In genomic region chr6:142692085-142692484, GRCm38 (mm10) we compare ENCODE assay signal across 26 mouse cellular contexts. TPM values are rescaled to one million over a fixed set of nuclear protein-coding genes. Genes with fewer than 3 reads are reported as not detected.
DNase-seq lines count a peak whose midpoint lies in the region; ATAC-seq and TF ChIP-seq lines count a peak whose summit lies in the region.
"Had no signal": no experiment of that assay in that cellular context is flagged by ENCODE, and none has a peak within 500 bp of the region (broad histone marks: within the 10 kb centered on the region; RNA-seq: fewer than 3 reads in every experiment).

No protein-coding gene starts in this region.

- H3K4me1 ChIP-seq in heart, postnatal 0 days (ENCODE audit: control insufficient read depth, insufficient read depth) = no peaks in the 10 kb centered on the region
- peaks cover 4% of the 10 kb centered on the region; the same call in 1 of the 2 replicates for H3K4me1 ChIP-seq in kidney, adult 2 months (ENCODE audit: control insufficient read depth, insufficient read depth, low read length)
- H3K4me1 ChIP-seq in kidney, embryonic 14.5 days (ENCODE audit: control insufficient read depth, insufficient read depth, low read length) = no peaks in the 10 kb centered on the region
- H3K4me1 ChIP-seq in kidney, embryonic 16.5 days (ENCODE audit: insufficient read depth, low read length) = no peaks in the 10 kb centered on the region
- no peaks in the 10 kb centered on the region for H3K4me1 ChIP-seq in forebrain, embryonic 15.5 days
- H3K4me1 ChIP-seq: embryonic facial prominence, embryonic 12.5 days; embryonic facial prominence, embryonic 15.5 days; hindbrain, embryonic 10.5 days; hindbrain, embryonic 13.5 days had no signal

- no peak overlapping the region for H3K4me3 ChIP-seq in heart, postnatal 0 days (ENCODE audit: low read depth, low read length)
- no peak overlapping the region for H3K4me3 ChIP-seq in kidney, adult 2 months (ENCODE audit: insufficient read depth, low read depth, low read length)
- H3K4me3 ChIP-seq in kidney, embryonic 14.5 days (ENCODE audit: low read length) = no peak overlapping the region
- H3K4me3 ChIP-seq in kidney, embryonic 16.5 days (ENCODE audit: low read length) = no peak overlapping the region
- H3K4me3 ChIP-seq in forebrain, embryonic 15.5 days = no peak overlapping the region
- no peak overlapping the region for H3K4me3 ChIP-seq in layer of hippocampus, adult 2 months
- H3K4me3 ChIP-seq: embryonic facial prominence, embryonic 12.5 days; embryonic facial prominence, embryonic 15.5 days; heart, embryonic 13.5 days; hindbrain, embryonic 10.5 days; hindbrain, embryonic 13.5 days had no signal

- H3K9ac ChIP-seq in heart, postnatal 0 days (replicated peaks; ENCODE audit: low read depth, low read length) = no peak overlapping the region
- no peak overlapping the region for H3K9ac ChIP-seq in kidney, embryonic 14.5 days (ENCODE audit: low read depth, low read length)
- H3K9ac ChIP-seq in kidney, embryonic 16.5 days (replicated peaks; ENCODE audit: low read length) = no peak overlapping the region
- no peak overlapping the region for H3K9ac ChIP-seq in forebrain, embryonic 15.5 days (replicated peaks)
- H3K9ac ChIP-seq: embryonic facial prominence, embryonic 12.5 days; embryonic facial prominence, embryonic 15.5 days; heart, embryonic 13.5 days; hindbrain, embryonic 13.5 days had no signal

- H3K36me3 ChIP-seq in heart, postnatal 0 days (replicated peaks; ENCODE audit: control insufficient read depth, insufficient read depth, low read length) = peaks cover 62% of the 10 kb centered on the region
- no peaks in the 10 kb centered on the region for H3K36me3 ChIP-seq in kidney, adult 2 months (ENCODE audit: control insufficient read depth, insufficient read depth, low read length)
- no peaks in the 10 kb centered on the region for H3K36me3 ChIP-seq in kidney, embryonic 14.5 days (ENCODE audit: control insufficient read depth, insufficient read depth, low read length)
- no peaks in the 10 kb centered on the region for H3K36me3 ChIP-seq in kidney, embryonic 16.5 days (ENCODE audit: insufficient read depth, low read length)
- H3K36me3 ChIP-seq in forebrain, embryonic 15.5 days = no peaks in the 10 kb centered on the region
- H3K36me3 ChIP-seq: embryonic facial prominence, embryonic 12.5 days; embryonic facial prominence, embryonic 15.5 days; hindbrain, embryonic 10.5 days; hindbrain, embryonic 13.5 days had no signal

- no peak for TF ChIP-seq POLR2A in kidney, adult 2 months (IDR thresholded peaks at IDR 0.05; ENCODE audit: low read depth, low read length)

- WGBS in heart, postnatal 0 days = 75% methylated on average over 5 of the region's 5 CpGs
- WGBS in kidney, adult 2 months = 51% methylated on average over 5 of the region's 5 CpGs
- WGBS in kidney, embryonic 14.5 days = 51% methylated on average over 5 of the region's 5 CpGs
- 61% methylated on average over 5 of the region's 5 CpGs for WGBS in kidney, embryonic 16.5 days
- 79% methylated on average over 5 of the region's 5 CpGs for WGBS in forebrain, embryonic 15.5 days

- no peak for TF ChIP-seq EP300 in heart, postnatal 0 days (IDR thresholded peaks at IDR 0.05; ENCODE audit: low read depth)

- no peaks in the 10 kb centered on the region for H3K27me3 ChIP-seq in heart, postnatal 0 days (ENCODE audit: control insufficient read depth, insufficient read depth, low read length)
- H3K27me3 ChIP-seq in kidney, adult 2 months (replicated peaks; ENCODE audit: control insufficient read depth, insufficient read depth, low read length) = no peaks in the 10 kb centered on the region
- H3K27me3 ChIP-seq in kidney, embryonic 14.5 days (ENCODE audit: control insufficient read depth, insufficient read depth, low read length) = no peaks in the 10 kb centered on the region
- H3K27me3 ChIP-seq in kidney, embryonic 16.5 days (ENCODE audit: insufficient read depth, low read length) = no peaks in the 10 kb centered on the region
- H3K27me3 ChIP-seq in forebrain, embryonic 15.5 days = no peaks in the 10 kb centered on the region
- H3K27me3 ChIP-seq: embryonic facial prominence, embryonic 12.5 days; embryonic facial prominence, embryonic 15.5 days; heart, embryonic 13.5 days; hindbrain, embryonic 13.5 days had no signal

- TF ChIP-seq CTCF in heart, postnatal 0 days (IDR thresholded peaks at IDR 0.05; ENCODE audit: low read depth) = no peak
- TF ChIP-seq CTCF in kidney, adult 2 months (conservative IDR thresholded peaks at IDR 0.05; ENCODE audit: insufficient read depth, insufficient read length, low read depth, low read length) = no peak
- TF ChIP-seq CTCF in layer of hippocampus, adult 2 months (conservative IDR thresholded peaks at IDR 0.05) = no peak

- ATAC-seq in heart, postnatal 0 days (ENCODE audit: insufficient read depth, low read depth) = no peak
- ATAC-seq in kidney, embryonic 14.5 days (ENCODE audit: low FRiP score, low TSS enrichment) = no peak
- peak; percentile 42; the same call in 1 of the 2 replicates for ATAC-seq in kidney, embryonic 16.5 days (ENCODE audit: low FRiP score, low TSS enrichment)
- ATAC-seq in forebrain, embryonic 15.5 days (replicated peaks) = no peak
- ATAC-seq: CD4-positive, CD25-positive, alpha-beta regulatory T cell, adult 4 months; forebrain, embryonic 14.5 days; hindbrain, embryonic 16.5 days had no signal

- no peak overlapping the region for H3K4me2 ChIP-seq in heart, postnatal 0 days (ENCODE audit: low read depth, low read length)
- H3K4me2 ChIP-seq in kidney, embryonic 14.5 days (replicated peaks; ENCODE audit: low read depth, low read length) = no peak overlapping the region
- H3K4me2 ChIP-seq in kidney, embryonic 16.5 days (replicated peaks; ENCODE audit: low read depth, low read length) = no peak overlapping the region
- no peak overlapping the region for H3K4me2 ChIP-seq in forebrain, embryonic 15.5 days (replicated peaks)
- H3K4me2 ChIP-seq: embryonic facial prominence, embryonic 12.5 days; embryonic facial prominence, embryonic 15.5 days; heart, embryonic 13.5 days; hindbrain, embryonic 13.5 days had no signal

- no peak for DNase-seq in heart, postnatal 0 days (ENCODE audit: low spot score)
- no peak for DNase-seq in heart, adult 11 months
- peak; percentile 72 for DNase-seq in kidney, adult 2 months
- DNase-seq in kidney, postnatal 25 days = peak; percentile 38 to 52
- no peak for DNase-seq in layer of hippocampus, adult 2 months (ENCODE audit: low spot score in 2 of 2)
- DNase-seq: adrenal gland, adult 2 months; adrenal gland, postnatal 14 days; cerebellum, adult 11 months; cerebellum, adult 2 months; cerebellum, adult 9-11 months; cerebellum, postnatal 25 days; gastrocnemius, postnatal 25 days; heart, postnatal 36 days had no signal

- H3K27ac ChIP-seq in heart, postnatal 0 days (ENCODE audit: low read depth) = 0 out of 2 replicates have a peak overlapping the region, but pooled peaks have one; percentile 20
- no peak overlapping the region for H3K27ac ChIP-seq in kidney, adult 2 months (ENCODE audit: insufficient read depth, low read depth, low read length)
- no peak overlapping the region for H3K27ac ChIP-seq in kidney, embryonic 14.5 days (ENCODE audit: low read depth, low read length)
- no peak overlapping the region for H3K27ac ChIP-seq in kidney, embryonic 16.5 days (ENCODE audit: low read length)
- H3K27ac ChIP-seq in forebrain, embryonic 15.5 days (replicated peaks) = no peak overlapping the region
- H3K27ac ChIP-seq in layer of hippocampus, adult 2 months = no peak overlapping the region
- H3K27ac ChIP-seq: embryonic facial prominence, embryonic 12.5 days; embryonic facial prominence, embryonic 15.5 days; hindbrain, embryonic 10.5 days; hindbrain, embryonic 13.5 days had no signal

- H3K9me3 ChIP-seq in heart, postnatal 0 days (replicated peaks; ENCODE audit: control insufficient read depth, low read length) = no peaks in the 10 kb centered on the region
- no peaks in the 10 kb centered on the region for H3K9me3 ChIP-seq in kidney, embryonic 14.5 days (ENCODE audit: control insufficient read depth, low read length)
- H3K9me3 ChIP-seq in kidney, embryonic 16.5 days (ENCODE audit: low read length) = no peaks in the 10 kb centered on the region
- H3K9me3 ChIP-seq in forebrain, embryonic 15.5 days = no peaks in the 10 kb centered on the region
- H3K9me3 ChIP-seq: embryonic facial prominence, embryonic 12.5 days; embryonic facial prominence, embryonic 15.5 days; heart, embryonic 13.5 days; hindbrain, embryonic 10.5 days; hindbrain, embryonic 13.5 days had no signal

RNA-seq across cellular contexts. Expression of gene Abcc9, which starts 10.0 kb away (rescaled TPM):
- total RNA-seq in heart, postnatal 0 days (2014; rRNA removed; ENCODE audit: low replicate concordance) = 104 and 108 TPM in 2 replicates
- polyA plus RNA-seq in heart, postnatal 0 days (2015; fragmentation: Nextera tagmentation; extraction: Ambion mirVana) = 18.8 and 21.0 TPM in 2 replicates
- polyA plus RNA-seq in kidney, adult 2 months (2012; rRNA removed) = 4.1 and 5.3 TPM in 2 replicates
- 6.4 and 7.3 TPM in 2 replicates for polyA plus RNA-seq in kidney, embryonic 14.5 days (2014; fragmentation: Nextera tagmentation; extraction: Ambion mirVana)
- 6.3 and 7.3 TPM in 2 replicates for polyA plus RNA-seq in kidney, embryonic 16.5 days (2015; fragmentation: Nextera tagmentation; extraction: Ambion mirVana)
- polyA plus RNA-seq in forebrain, embryonic 15.5 days (2015; fragmentation: Nextera tagmentation; extraction: Ambion mirVana) = 2.9 and 3.1 TPM in 2 replicates
- 1 to 10 TPM; 3.4 to 4.0 TPM for total RNA-seq in layer of hippocampus, adult 2 months (2021)
- total RNA-seq: common myeloid progenitor, adult 5-6 weeks; MEL had no signal
- polyA plus RNA-seq: CD4-positive, CD25-positive, alpha-beta regulatory T cell, adult 4 months had no signal

Comparison
In these comparisons a context has a peak if more than half of its experiments do, and no peak if none do; other contexts are left out.
1. DNase-seq: peak in kidney, adult 2 months (single experiment) and kidney, postnatal 25 days (2 of 2); none in heart, postnatal 0 days (single experiment), heart, adult 11 months (single experiment) and layer of hippocampus, adult 2 months (0 of 2).